Mouse (Mus musculus) regulatory T cell (primary cell): Measurements from ENCODE around the gene Gucd1.
"Not testable (repeated sequence)": the region's sequence is repeated elsewhere in the genome, so short reads cannot be mapped to it uniquely, and the experiment has no call there.

ENCODE experiments used
- in situ Hi-C: fragments of 300-600 bp; cut with MboI, MseI; formaldehyde crosslinking; loops from one replicate; pipeline ENCODE4 v1.15.1; 2025; ENCODE audit warnings: high pct_unique_total_duplicates

The Gucd1 gene

DNA sequence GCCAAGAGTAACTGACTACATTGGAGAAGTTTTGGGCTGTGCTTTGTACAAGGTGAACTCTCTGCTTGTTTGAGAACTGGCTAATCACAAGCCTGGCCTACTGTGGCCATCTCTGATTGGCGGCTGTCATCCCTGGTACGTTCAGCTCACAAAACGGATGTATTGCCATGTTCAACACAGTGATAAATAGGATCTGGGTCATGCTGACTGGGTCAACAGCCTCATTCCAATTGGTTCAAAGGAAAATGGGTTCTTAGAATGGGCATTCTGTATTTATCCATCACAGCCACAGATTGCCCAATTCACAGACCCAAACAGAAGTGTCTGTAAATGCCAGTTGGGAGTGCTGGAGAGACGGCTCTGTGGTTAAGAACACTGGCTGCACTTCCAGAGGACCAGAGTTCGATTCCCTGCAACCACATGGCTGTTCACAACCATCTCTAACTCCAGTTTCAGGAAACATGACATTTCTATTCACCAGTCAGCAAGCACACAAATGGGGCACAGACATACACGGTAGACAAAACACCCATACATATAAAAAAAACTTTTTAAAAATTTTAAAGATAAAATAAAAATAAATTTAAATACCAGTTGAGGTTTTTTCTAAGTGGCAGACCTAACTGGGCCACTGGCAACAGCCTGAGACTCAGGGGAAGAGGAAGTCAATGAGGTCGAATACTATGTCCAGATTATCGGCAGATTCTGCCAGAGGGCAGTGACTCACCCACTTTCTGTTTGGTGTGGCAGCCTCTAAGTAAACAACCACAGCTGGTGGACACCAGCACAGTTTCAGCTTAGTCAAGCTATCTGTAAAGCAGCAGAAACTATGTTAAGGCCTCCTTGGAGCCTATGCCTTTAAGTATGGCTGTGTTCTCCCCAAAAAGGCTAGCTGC lies 13.3 kb downstream of the Gucd1 start:
- in situ Hi-C loops: no loop called here

GRCm38 (mm10) chr10:75503692-75504091 lies 14.1 kb downstream of the Gucd1 start:
- in situ Hi-C loops: no loop called here

DNA sequence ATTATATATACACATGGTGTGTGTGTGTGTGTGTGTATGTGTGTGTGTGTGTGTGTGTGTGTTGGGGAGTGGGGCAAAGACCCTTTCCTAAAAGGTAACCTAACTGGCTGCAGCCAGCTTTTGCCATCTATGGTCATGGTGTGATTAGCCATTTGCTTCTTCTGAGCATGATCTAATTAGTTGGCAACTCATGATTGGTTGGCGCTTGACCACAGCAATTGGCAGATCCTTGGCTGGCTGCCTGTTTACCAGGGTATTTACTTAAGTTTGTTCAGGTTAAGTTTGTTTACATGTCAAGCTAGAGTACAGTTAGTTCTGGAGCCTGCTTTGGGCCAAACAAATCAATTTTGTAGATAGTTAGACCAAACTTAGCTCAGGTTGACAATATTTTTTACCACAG lies 16.1 kb downstream of the Gucd1 start:
- in situ Hi-C loops: no loop called here

GRCm38 (mm10) chr10:75500345-75500744 lies 17.4 kb downstream of the Gucd1 start:
- in situ Hi-C loops: no loop called here

GRCm38 (mm10) chr10:75499791-75500190 lies 18.0 kb downstream of the Gucd1 start:
- in situ Hi-C loops: no loop called here

GRCm38 (mm10) chr10:75499214-75499613 lies 18.6 kb downstream of the Gucd1 start:
- in situ Hi-C loops: not testable (repeated sequence)

GRCm38 (mm10) chr10:75495921-75496320 lies 21.9 kb downstream of the Gucd1 start:
- in situ Hi-C loops: no loop called here

DNA sequence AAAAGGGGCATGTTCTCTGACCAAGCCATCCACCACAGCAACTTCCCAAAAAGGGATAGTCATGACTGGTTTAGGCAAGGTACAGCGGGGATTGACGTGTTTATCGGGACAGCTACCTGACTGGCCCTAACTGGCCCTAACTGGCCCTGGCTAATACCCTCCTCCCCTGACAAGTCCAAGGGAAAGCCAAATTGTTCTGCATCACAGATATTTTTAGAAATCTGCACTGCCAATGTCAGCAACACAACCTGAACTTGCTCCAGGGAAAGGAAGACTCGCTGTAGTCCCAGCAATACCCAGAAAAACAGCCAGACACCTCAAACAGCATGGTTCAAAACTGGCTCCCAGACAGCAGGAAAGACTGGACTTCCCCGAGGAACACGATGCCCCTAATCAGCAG lies 22.5 kb downstream of the Gucd1 start:
- in situ Hi-C loops: no loop called here

DNA sequence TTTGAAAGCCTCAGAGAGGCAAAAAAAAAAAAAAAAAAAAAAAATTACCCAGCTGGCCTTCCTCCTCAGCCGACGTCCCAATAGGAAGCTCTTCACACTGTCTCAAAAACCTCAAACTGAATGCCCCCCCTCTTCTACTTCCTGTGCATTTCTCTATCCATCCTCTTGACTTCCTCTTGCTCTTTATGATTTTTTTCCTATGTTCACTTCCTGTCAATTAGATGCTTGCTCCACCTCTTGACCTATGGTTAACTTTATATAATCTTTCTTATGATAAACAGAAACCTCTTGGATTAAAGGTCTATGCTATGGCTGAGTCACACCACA lies 25.9 kb downstream of the Gucd1 start:
- in situ Hi-C loops: no loop called here

GRCm38 (mm10) chr10:75491234-75491935 lies 26.4 kb downstream of the Gucd1 start:
- in situ Hi-C loops: no loop called here

DNA sequence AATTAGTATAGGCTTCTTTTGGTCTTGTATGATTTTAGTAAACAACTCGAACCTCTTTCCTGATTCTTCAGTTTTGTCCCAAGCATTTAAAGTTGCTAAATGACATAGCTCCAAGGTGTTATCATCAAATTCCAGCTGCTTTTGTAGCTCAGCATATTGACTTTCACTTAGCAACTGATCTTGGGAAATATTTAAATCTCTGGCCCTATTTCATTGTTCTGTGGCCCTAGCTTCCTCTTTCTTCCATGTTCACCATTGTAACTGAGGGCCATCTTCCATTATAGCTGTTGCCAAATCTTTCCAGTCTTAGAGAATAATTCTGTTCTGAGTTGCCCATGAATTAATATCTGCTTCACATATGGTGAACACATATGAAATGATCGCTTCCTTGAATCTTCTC lies 27.0 kb downstream of the Gucd1 start:
- in situ Hi-C loops: no loop called here

- in situ Hi-C loops: no loop called here
These were observed 28.2 kb downstream of the Gucd1 start for GRCm38 (mm10) chr10:75489522-75489921.

DNA sequence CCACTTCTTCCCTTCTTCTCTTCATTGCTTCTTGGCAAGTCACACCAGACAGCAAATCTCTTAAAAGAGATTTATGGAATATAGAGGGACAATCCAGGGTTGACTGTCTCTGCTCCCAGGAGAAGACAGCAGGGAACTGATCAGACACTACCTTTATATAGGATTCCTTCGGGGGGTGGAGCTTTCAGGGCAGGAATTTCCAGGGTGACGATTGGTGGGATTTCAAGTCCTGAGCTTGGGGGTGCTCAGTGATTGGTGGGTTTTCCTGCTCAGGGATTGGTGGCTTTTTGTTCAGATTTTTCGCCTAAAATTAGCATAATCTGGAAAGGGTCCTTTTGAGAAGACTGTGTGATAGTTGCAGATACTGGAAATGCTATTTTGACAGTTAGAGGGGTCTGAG lies 30.6 kb downstream of the Gucd1 start:
- in situ Hi-C loops: no loop called here

GRCm38 (mm10) chr10:75486086-75486979 lies 31.4 kb downstream of the Gucd1 start:
- in situ Hi-C loops: no loop called here

- in situ Hi-C loops: loop anchor here (5.0 kb wide), 2 partner anchors 37 to 297 kb away; no protein-coding TSS in a partner anchor
These were observed 33.0 kb downstream of the Gucd1 start for GRCm38 (mm10) chr10:75484767-75485166.

GRCm38 (mm10) chr10:75484066-75484465 lies 33.7 kb downstream of the Gucd1 start:
- in situ Hi-C loops: loop anchor here (5.0 kb wide), 2 partner anchors 37 to 297 kb away; no protein-coding TSS in a partner anchor

GRCm38 (mm10) chr10:75482919-75483483 lies 34.8 kb downstream of the Gucd1 start:
- in situ Hi-C loops: loop anchor here (5.0 kb wide), 2 partner anchors 36 to 296 kb away; no protein-coding TSS in a partner anchor

DNA sequence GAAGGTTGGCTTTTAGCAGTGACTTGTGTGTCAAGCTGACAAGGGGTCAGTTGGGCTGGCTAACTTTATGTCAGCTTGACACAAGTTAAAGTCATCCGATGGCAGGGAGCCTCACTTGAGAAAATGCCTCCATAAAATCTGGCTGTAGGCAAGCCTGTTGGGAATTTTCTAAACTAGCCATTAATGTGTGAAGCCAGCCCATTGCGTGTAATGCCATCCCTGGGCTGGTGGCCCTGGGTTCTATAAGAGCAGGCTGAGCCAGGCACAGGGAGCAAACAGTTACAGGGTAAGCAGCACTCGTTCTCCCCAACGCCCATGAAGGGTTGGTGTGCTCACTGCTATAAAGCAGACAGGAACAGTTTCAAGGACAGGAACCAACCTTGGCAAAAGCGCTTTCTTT lies 35.5 kb downstream of the Gucd1 start:
- in situ Hi-C loops: loop anchor here (5.0 kb wide), 2 partner anchors 35 to 295 kb away; no protein-coding TSS in a partner anchor

DNA sequence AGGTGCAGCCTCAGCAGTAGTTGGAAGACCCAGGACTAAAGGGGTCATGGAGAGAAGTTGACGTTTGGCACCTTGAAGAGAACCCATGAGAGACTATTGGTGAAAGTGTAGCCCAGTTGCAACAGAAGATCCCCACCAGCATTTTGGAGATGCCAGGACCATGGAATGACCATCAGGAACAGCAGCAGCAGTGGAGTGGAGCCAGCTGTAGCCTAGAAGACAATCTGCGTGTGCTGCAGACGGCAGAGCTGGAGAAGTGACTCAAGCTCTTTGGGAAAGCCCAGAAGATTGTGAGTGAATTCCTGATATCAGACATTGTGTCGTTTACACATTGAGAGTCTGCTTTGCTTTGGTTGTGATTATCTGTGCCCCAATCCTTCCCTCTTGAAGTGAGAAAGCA lies 36.1 kb downstream of the Gucd1 start:
- in situ Hi-C loops: loop anchor here (5.0 kb wide), 2 partner anchors 34 to 294 kb away; no protein-coding TSS in a partner anchor

GRCm38 (mm10) chr10:75479955-75480354 lies 37.8 kb downstream of the Gucd1 start:
- in situ Hi-C loops: loop anchor here (5.0 kb wide), 2 partner anchors 33 to 293 kb away; no protein-coding TSS in a partner anchor

GRCm38 (mm10) chr10:75477034-75477433 lies 40.7 kb downstream of the Gucd1 start:
- in situ Hi-C loops: no loop called here
